Mouse (Mus musculus) neural tube, embryonic 13.5 days (tissue): ENCODE data around the gene Rpl19. TPM values are rescaled to one million over a fixed set of nuclear protein-coding genes. Genes with fewer than 3 reads are reported as not detected.

Source experiments
- ATAC-seq: fragments of 200-750 bp; cut with Nextera tagmentation; 2 replicates; pipeline ENCODE4 v1.8.0; 2017; ENCODE audit warnings: low read depth, mild to moderate bottlenecking, moderate TSS enrichment, moderate library complexity
- H3K27ac ChIP-seq: fragments of 300-500 bp; sonication (generic); replicated peaks from 2 replicates; pipeline ENCODE4 v1.5.1; 2015; ENCODE audit warnings: moderate library complexity, mild to moderate bottlenecking, inconsistent platforms
- H3K27me3 ChIP-seq: fragments of 300-500 bp; sonication (generic); 2 replicates; pipeline ENCODE4 v1.6.1; 2015; ENCODE audit warnings: mild to moderate bottlenecking, inconsistent platforms
- H3K36me3 ChIP-seq: fragments of 300-500 bp; sonication (generic); 2 replicates; pipeline ENCODE4 v1.6.1; 2015; ENCODE audit warnings: mild to moderate bottlenecking, inconsistent platforms
- H3K4me1 ChIP-seq: fragments of 300-500 bp; sonication (generic); replicated peaks from 2 replicates; pipeline ENCODE4 v1.6.1; 2015; ENCODE audit warnings: inconsistent platforms
- H3K4me2 ChIP-seq: fragments of 300-500 bp; sonication (generic); 2 replicates; pipeline ENCODE4 v1.6.1; 2015; ENCODE audit warnings: inconsistent platforms, mild to moderate bottlenecking, moderate library complexity
- H3K4me3 ChIP-seq: fragments of 300-500 bp; sonication (generic); 2 replicates; pipeline ENCODE4 v1.5.1; 2015; ENCODE audit warnings: mild to moderate bottlenecking, inconsistent platforms
- H3K9ac ChIP-seq: fragments of 300-500 bp; sonication (generic); 2 replicates; pipeline ENCODE4 v1.6.1; 2015; ENCODE audit warnings: moderate library complexity, mild to moderate bottlenecking, inconsistent platforms
- H3K9me3 ChIP-seq: fragments of 300-500 bp; sonication (generic); 2 replicates; pipeline ENCODE4 v1.6.1; 2016; ENCODE audit warnings: inconsistent platforms
- WGBS: fragments of 180-500 bp; shearing (Covaris S2); methylation state at CpG from one replicate; pipeline ENCODE4 v1.1.7; 2015; 5-methylcytosine and 5-hydroxymethylcytosine counted together
- polyA plus RNA-seq: library from polyadenylated mRNA; unstranded; fragments of >200 nt; fragmentation: Nextera tagmentation; extraction: Ambion mirVana; gene quantifications from 2 replicates; pipeline ENCODE4 v1.2.1, GENCODE M21; 2015

Rpl19 gene
- polyA plus RNA-seq, 1 experiment from 2014 or later = 722 TPM

GRCm38 (mm10) chr11:98046466-98046865, 20.0 kb downstream of the Rpl19 start:
- no peaks in the 10 kb centered on the region for H3K9me3 ChIP-seq
- ATAC-seq = no peak
- peaks cover 20% of the 10 kb centered on the region for H3K27me3 ChIP-seq
- 75% methylated on average over 1 of the region's 1 CpGs for WGBS
- H3K4me2 ChIP-seq = no peak overlapping the region
- no peak overlapping the region for H3K4me3 ChIP-seq
- 0 out of 2 replicates have a peak, but pooled peaks cover 5% of the 10 kb centered on the region for H3K36me3 ChIP-seq
- no peak overlapping the region for H3K9ac ChIP-seq
- H3K4me1 ChIP-seq = peaks cover 15% of the 10 kb centered on the region
- H3K27ac ChIP-seq = no peak overlapping the region

DNA sequence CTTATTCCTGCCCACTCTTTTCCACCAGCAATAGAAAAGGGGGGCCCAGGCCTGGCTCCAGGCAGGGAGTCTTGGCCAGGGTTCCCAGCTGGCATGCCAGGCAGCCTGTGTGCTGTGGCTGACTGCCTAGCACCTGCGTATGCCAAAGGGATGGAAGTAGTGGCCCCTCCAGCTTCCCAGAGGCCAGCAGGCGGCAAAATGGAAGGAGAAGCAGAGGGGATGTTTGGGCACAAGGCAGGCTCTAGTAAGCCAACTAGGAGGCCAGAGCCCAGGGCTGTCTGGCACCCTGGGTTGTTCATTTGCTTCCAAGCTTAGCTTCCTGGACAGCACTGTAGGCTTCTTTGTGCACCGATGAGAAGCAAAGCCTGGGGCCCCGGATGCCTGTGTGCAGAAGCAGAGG, 21.2 kb downstream of the Rpl19 start:
- no peaks in the 10 kb centered on the region for H3K36me3 ChIP-seq
- H3K4me3 ChIP-seq = no peak overlapping the region
- no peak for ATAC-seq
- H3K27me3 ChIP-seq = peaks cover 32% of the 10 kb centered on the region
- no peak overlapping the region for H3K9ac ChIP-seq
- H3K4me2 ChIP-seq = no peak overlapping the region
- 69% methylated on average over 4 of the region's 4 CpGs for WGBS
- no peak overlapping the region; the same call in 1 of the 2 replicates for H3K27ac ChIP-seq
- no peaks in the 10 kb centered on the region for H3K9me3 ChIP-seq
- peaks cover 28% of the 10 kb centered on the region for H3K4me1 ChIP-seq

GRCm38 (mm10) chr11:98049672-98050519, 23.4 kb downstream of the Rpl19 start:
- no peak overlapping the region for H3K4me3 ChIP-seq
- no peak for ATAC-seq

GRCm38 (mm10) chr11:98050520-98050815, 24.0 kb downstream of the Rpl19 start:
- Histone ChIP-seq H3K36me3 (no peaks in the 10 kb centered on the region), H3K9me3 (no peaks in the 10 kb centered on the region), H3K27me3 (peaks cover 38% of the 10 kb centered on the region), H3K27ac (no peak overlapping the region), H3K4me3 (no peak overlapping the region), H3K9ac (0 out of 2 replicates have a peak overlapping the region, but pooled peaks have one; percentile 34), H3K4me2 (peak overlapping the region; percentile 60; the same call in 1 of the 2 replicates), H3K4me1 (peaks cover 36% of the 10 kb centered on the region)
- no peak for ATAC-seq
- 6% methylated on average over 2 of the region's 2 CpGs for WGBS

More at GRCm38 (mm10) chr11:98049672-98050519, 23.4 kb downstream of the Rpl19 start:
- H3K36me3 ChIP-seq = no peaks in the 10 kb centered on the region
- peaks cover 38% of the 10 kb centered on the region for H3K27me3 ChIP-seq
- H3K4me1 ChIP-seq = peaks cover 36% of the 10 kb centered on the region
- H3K9me3 ChIP-seq = no peaks in the 10 kb centered on the region
- no peak overlapping the region for H3K27ac ChIP-seq
- 75% methylated on average over 14 of the region's 14 CpGs for WGBS
- H3K9ac ChIP-seq = no peak overlapping the region
- no peak overlapping the region for H3K4me2 ChIP-seq

GRCm38 (mm10) chr11:98050940-98051339, 24.4 kb downstream of the Rpl19 start:
- Histone ChIP-seq H3K27me3 (peaks cover 38% of the 10 kb centered on the region), H3K4me3 (peak overlapping the region; percentile 61; the same call in 1 of the 2 replicates), H3K9me3 (no peaks in the 10 kb centered on the region), H3K4me1 (peaks cover 36% of the 10 kb centered on the region), H3K36me3 (no peaks in the 10 kb centered on the region), H3K9ac (peak overlapping the region; percentile 34), H3K27ac (no peak overlapping the region), H3K4me2 (peak overlapping the region; percentile 60)
- no peak for ATAC-seq
- 4% methylated on average over 2 of the region's 2 CpGs for WGBS

DNA sequence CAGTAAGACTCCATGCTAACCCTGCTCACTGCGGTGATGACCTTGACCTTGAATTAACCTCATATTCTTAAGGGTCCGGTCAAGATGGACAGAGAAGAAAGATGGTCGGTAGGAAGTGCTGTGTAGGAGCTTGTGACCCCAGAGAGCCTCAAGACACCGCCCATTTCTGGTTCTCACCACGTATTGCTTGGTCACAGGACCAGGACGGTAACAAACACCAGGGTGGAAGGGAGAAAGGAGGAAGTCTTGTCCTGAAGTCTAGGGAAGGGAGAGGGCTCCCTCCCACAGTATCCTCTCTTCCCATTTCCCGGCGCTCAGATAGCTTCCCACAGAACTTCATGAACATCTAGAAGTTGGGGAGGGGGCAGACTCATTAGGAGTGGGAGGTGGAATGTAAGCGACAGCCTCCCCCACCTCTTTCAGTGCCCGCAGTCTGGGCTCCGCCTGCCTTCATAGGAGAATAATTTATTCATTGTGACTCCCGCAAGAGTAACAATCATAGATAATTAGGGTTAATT, 25.2 kb downstream of the Rpl19 start:
- no peak for ATAC-seq
- H3K4me1 ChIP-seq = peaks cover 36% of the 10 kb centered on the region
- peak overlapping the region; percentile 60 for H3K4me2 ChIP-seq
- WGBS = 9% methylated on average over 12 of the region's 12 CpGs
- H3K27me3 ChIP-seq = peaks cover 38% of the 10 kb centered on the region
- H3K27ac ChIP-seq = no peak overlapping the region
- H3K9me3 ChIP-seq = no peaks in the 10 kb centered on the region
- peak overlapping the region; percentile 61 for H3K4me3 ChIP-seq
- no peaks in the 10 kb centered on the region for H3K36me3 ChIP-seq
- H3K9ac ChIP-seq = peak overlapping the region; percentile 83

DNA sequence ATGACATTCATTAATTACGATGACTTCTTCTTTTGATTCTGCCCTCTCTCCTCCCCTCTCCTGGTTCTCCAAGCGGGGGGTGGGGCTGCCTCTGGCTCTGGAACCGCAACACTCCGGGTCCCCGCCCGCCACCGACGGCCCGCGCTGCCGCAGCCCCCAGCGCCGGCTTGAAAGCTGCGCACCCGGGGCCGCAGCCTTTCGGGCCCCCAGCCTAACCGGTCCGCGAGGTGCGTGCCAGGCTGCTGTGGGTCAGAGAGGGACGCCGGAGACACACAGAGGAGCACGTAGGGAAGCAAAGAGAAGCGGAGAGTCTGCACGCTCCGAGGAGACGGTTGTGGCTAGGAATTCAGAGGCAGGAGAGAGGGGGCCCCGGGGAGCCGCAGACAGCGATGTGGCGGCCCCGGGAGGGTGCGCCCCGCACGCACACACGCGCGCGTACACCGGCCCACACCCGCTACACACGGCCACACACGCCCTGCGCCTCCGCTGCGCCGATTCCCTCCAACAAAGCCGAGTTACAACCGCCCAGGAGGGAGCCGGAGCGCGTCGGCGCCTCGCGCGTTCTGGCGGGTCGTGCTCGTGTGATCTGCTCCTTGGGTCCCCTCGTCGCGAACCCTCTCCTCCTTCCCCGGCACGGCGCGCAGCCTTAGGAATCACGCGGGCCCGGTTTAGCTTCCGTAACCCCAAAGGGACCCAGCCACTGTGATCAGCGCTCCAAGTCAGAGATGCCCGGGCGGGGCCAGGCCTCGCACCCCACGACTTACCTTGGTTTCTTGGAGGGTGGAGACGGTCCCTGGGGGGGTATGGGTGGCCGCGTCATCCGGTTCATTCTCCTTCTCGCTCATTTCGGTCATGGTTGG, 25.8 kb downstream of the Rpl19 start:
- H3K4me2 ChIP-seq = peak overlapping the region; percentile 60
- peaks cover 41% of the 10 kb centered on the region for H3K4me1 ChIP-seq
- H3K36me3 ChIP-seq = no peaks in the 10 kb centered on the region
- H3K27ac ChIP-seq = peak overlapping the region; percentile 76
- H3K27me3 ChIP-seq = peaks cover 38% of the 10 kb centered on the region
- peak overlapping the region; percentile 61 for H3K4me3 ChIP-seq
- no peaks in the 10 kb centered on the region for H3K9me3 ChIP-seq
- peak overlapping the region; percentile 83 for H3K9ac ChIP-seq
- under 1% methylated on average over 74 of the region's 83 CpGs for WGBS
- ATAC-seq = peak; percentile 62

DNA sequence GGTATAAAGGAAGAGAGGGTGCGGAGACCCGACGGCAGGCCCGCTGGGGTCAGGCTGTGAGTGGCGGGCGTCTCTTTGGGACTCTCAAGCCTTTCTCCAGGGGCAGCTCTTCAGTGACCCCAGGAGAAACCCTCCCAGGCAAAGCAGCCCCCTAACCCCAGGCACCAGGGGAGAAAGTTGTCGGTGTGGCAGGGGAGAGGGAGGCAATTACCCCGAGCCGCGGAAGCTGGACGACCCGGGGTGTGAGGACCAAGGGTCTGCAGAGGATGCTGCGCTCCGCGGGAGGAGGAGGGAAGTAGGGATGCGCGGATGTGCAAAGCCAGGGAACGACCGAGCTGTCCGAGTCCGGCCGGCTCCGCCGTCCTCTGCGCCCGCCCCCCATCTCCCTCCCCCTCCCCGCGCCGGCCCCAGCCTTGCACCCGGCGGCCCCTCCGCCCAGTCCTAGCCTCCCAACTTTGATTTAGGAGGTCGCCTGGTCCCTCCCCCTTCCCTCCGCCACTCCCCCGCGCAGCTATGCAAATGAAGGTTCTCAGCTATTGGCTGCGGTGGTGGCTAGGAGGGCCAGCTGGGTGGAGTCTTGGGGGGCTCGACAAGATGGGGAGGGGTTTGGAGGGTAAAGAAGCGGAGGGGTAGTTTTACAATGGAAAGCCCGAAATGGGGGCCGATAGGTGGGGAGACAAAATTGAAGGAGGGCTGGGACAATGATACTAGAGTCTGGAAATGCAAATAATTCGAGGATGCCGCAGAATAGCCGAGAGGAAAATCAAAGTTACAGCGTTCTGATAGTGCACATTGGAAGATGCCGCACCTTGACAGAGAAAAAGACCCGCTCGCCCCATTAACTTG, 26.7 kb downstream of the Rpl19 start, which contains the start of gene Stac2:
Gene Stac2, minus strand, starts transcription at position 474 of the 846 bp plus-strand sequence.
- ATAC-seq = peak; percentile 90
- peak within 1 kb of the TSS; percentile 83 for H3K9ac ChIP-seq
- H3K27me3 ChIP-seq = peaks cover 38% of the 10 kb centered on the region
- H3K4me3 ChIP-seq = peak within 1 kb of the TSS; percentile 61
- H3K4me1 ChIP-seq = peaks cover 44% of the 10 kb centered on the region
- peak within 1 kb of the TSS; percentile 76 for H3K27ac ChIP-seq
- H3K4me2 ChIP-seq = peak within 1 kb of the TSS; percentile 60
- WGBS = under 1% methylated on average over 47 of the region's 48 CpGs
- H3K36me3 ChIP-seq = no peaks in the 10 kb centered on the region
- no peaks in the 10 kb centered on the region for H3K9me3 ChIP-seq

DNA sequence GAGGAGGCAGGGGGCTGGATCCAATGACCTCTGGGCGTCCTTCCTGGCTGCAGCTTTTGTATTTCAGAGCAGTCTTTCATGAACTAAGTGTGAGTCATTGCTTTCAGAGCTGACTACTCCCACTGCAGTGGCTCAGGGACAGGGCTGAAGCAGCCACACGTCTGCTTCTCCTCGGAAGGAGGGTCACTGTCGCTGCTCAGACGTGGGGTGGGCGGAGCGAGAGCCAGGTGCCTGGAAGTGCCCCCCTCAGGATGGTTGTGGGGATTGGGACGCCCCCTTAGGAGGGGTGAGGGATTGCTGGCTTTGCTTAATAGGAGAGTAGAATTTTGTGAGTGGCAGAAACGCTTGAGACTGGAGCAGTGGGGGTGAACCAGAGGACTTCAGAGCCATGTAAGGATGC, 31.0 kb downstream of the Rpl19 start:
- Histone ChIP-seq H3K9ac (peak overlapping the region; percentile 26; the same call in 1 of the 2 replicates), H3K27ac (no peak overlapping the region), H3K27me3 (peaks cover 9% of the 10 kb centered on the region; the same call in 1 of the 2 replicates)

GRCm38 (mm10) chr11:98057998-98058397, 31.5 kb downstream of the Rpl19 start:
- H3K9ac ChIP-seq = no peak overlapping the region
- no peak for ATAC-seq
- no peaks in the 10 kb centered on the region for H3K36me3 ChIP-seq
- no peak overlapping the region for H3K4me2 ChIP-seq
- no peak overlapping the region for H3K27ac ChIP-seq
- H3K4me3 ChIP-seq = no peak overlapping the region
- WGBS = 83% methylated on average over 5 of the region's 5 CpGs
- peaks cover 25% of the 10 kb centered on the region for H3K4me1 ChIP-seq
- H3K9me3 ChIP-seq = no peaks in the 10 kb centered on the region
- H3K27me3 ChIP-seq = peaks cover 4% of the 10 kb centered on the region; the same call in 1 of the 2 replicates

More for the DNA sequence above, 31.0 kb downstream of the Rpl19 start:
- no peak for ATAC-seq
- H3K4me2 ChIP-seq = no peak overlapping the region
- H3K9me3 ChIP-seq = no peaks in the 10 kb centered on the region
- peaks cover 30% of the 10 kb centered on the region for H3K4me1 ChIP-seq
- no peak overlapping the region for H3K4me3 ChIP-seq
- H3K36me3 ChIP-seq = no peaks in the 10 kb centered on the region
- WGBS = 26% methylated on average over 9 of the region's 9 CpGs

GRCm38 (mm10) chr11:98059662-98060061, 33.2 kb downstream of the Rpl19 start:
- 41% methylated on average over 7 of the region's 7 CpGs for WGBS
- ATAC-seq = peak; percentile 47; the same call in 1 of the 2 replicates

More at GRCm38 (mm10) chr11:98059662-98060061, 33.2 kb downstream of the Rpl19 start:
- Histone ChIP-seq H3K27ac (0 out of 2 replicates have a peak overlapping the region, but pooled peaks have one; percentile 3), H3K9me3 (no peaks in the 10 kb centered on the region), H3K4me1 (peaks cover 19% of the 10 kb centered on the region), H3K27me3 (no peaks in the 10 kb centered on the region), H3K36me3 (no peaks in the 10 kb centered on the region), H3K4me2 (no peak overlapping the region), H3K4me3 (no peak overlapping the region), H3K9ac (no peak overlapping the region)
